Mouse (Mus musculus): ENCODE measurements around the gene Hipk1. TPM values are rescaled to one million over a fixed set of nuclear protein-coding genes. Genes with fewer than 3 reads are reported as not detected.

The Hipk1 gene
- polyA plus RNA-seq, 1 experiment from 2014 or later, result 15.5 TPM

DNA sequence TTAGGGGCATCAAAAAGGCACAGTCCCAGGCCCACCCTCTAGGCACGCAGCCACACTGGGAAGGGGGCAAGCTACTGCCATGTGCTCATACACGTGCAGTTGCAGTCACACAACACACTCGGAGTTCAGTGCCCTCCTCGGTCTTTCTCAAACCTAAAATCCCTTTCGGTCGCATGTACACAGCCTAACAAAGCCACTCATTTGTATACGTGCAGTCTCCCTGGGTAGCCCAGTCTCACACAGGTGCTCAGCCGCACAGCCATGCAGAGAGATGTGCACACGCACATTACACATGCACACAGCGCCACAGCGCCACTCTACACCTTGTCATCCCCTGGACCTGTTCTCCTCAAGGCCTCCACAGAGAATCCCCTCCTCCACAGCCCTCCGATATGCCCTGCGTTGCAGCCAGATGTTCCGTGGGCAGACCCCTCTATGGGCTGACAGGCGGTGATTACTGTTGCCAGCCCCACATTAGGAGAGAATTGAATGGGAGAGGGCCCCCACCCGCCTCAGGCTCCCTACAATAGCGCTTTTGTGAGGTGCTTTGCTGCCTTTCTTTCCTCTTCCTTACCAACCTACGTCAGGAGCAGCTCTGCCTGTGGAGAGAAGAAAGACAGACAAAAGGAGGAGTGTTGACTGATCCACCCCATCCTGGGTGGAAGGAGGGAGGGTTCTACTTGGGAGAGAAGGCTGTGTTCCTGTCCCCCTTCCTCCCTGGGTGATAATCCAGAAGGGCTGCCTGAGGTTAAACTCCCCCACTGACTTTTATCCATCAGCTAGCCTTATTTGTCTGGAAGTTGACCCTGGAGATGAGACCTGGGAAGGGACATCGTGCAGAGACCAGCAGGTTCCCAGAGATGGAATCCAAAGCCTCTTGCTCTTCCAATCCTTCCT, 57.3 kb downstream of the Hipk1 start:
- no peak overlapping the region for H3K4me3 ChIP-seq (ENCODE audit: low read depth, low read length)
- H3K9me3 ChIP-seq (replicated peaks; ENCODE audit: control insufficient read depth, low read length), result no peaks in the 10 kb centered on the region
- peak; percentile 75 for ATAC-seq
- peak overlapping the region; percentile 41 for H3K9ac ChIP-seq (ENCODE audit: low read length)
- WGBS, result 3% methylated on average over 19 of the region's 19 CpGs
- H3K4me2 ChIP-seq (ENCODE audit: low read length), result peak overlapping the region; percentile 44
- DNase-seq (ENCODE audit: low spot score), result peak; percentile 74
- no peaks in the 10 kb centered on the region for H3K36me3 ChIP-seq (ENCODE audit: control insufficient read depth, insufficient read depth, low read length)
- H3K4me1 ChIP-seq (ENCODE audit: control insufficient read depth, insufficient read depth, low read length), result peaks cover 42% of the 10 kb centered on the region
- H3K27me3 ChIP-seq (replicated peaks; ENCODE audit: control insufficient read depth, insufficient read depth, low read length), result no peaks in the 10 kb centered on the region
- H3K27ac ChIP-seq (ENCODE audit: low read depth, low read length), result peak overlapping the region; percentile 40; the same call in 1 of the 2 replicates

DNA sequence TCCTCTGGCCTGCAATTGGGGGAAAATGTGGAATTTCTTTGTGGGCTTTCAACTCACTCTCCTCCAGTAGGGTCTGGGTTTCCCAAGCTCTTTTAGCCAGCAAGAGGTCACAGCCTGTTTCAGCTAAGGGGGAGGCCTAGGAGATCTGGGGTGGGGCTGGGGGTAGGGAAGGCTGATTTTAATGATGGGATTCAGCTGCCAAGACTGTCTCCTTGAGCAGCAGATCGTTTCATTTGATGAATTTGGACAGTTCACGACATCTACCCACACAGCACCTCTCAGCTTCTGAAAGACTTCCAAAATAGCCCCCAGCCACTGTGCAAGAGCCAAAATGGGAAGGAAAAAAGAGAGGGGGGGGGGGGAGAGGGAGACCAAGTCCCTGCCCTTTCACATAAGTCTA, 58.2 kb downstream of the Hipk1 start:
- no peaks in the 10 kb centered on the region for H3K27me3 ChIP-seq (replicated peaks; ENCODE audit: control insufficient read depth, insufficient read depth, low read length)
- ATAC-seq, result no peak
- H3K9ac ChIP-seq (ENCODE audit: low read length), result no peak overlapping the region
- H3K4me1 ChIP-seq (ENCODE audit: control insufficient read depth, insufficient read depth, low read length), result peaks cover 42% of the 10 kb centered on the region
- 0 out of 2 replicates have a peak overlapping the region, but pooled peaks have one; percentile 3 for H3K27ac ChIP-seq (ENCODE audit: low read depth, low read length)
- no peaks in the 10 kb centered on the region for H3K9me3 ChIP-seq (replicated peaks; ENCODE audit: control insufficient read depth, low read length)
- peak; percentile 28 for DNase-seq (ENCODE audit: low spot score)
- WGBS, result 9% methylated on average over 2 of the region's 2 CpGs
- no peak overlapping the region for H3K4me2 ChIP-seq (ENCODE audit: low read length)
- no peaks in the 10 kb centered on the region for H3K36me3 ChIP-seq (ENCODE audit: control insufficient read depth, insufficient read depth, low read length)
- no peak overlapping the region for H3K4me3 ChIP-seq (ENCODE audit: low read depth, low read length)

DNA sequence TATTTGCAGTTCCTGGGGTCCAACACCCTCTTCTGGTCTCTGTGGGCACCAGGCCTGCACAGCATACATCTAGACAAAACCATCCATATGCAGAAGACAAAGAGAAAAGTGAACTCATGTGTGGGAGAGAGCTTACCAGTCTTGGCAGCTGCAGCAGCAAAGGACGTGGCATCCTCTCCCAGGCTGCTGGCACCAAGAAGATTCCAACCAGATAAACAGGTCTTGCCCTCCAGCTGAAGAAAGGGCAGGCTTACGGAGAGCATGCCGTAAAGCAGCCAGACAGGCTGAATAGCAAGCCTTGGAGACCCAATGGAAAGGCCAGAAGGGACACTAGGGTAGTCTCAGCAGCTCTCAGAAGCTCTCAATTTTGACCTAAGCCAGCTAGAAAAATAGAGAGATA, 59.2 kb downstream of the Hipk1 start:
- Histone ChIP-seq H3K9ac (ENCODE audit: low read length) (no peak overlapping the region), H3K4me3 (ENCODE audit: low read depth, low read length) (no peak overlapping the region), H3K27me3 (replicated peaks; ENCODE audit: control insufficient read depth, insufficient read depth, low read length) (no peaks in the 10 kb centered on the region), H3K4me2 (ENCODE audit: low read length) (no peak overlapping the region), H3K4me1 (ENCODE audit: control insufficient read depth, insufficient read depth, low read length) (peaks cover 36% of the 10 kb centered on the region), H3K9me3 (replicated peaks; ENCODE audit: control insufficient read depth, low read length) (no peaks in the 10 kb centered on the region), H3K27ac (ENCODE audit: low read depth, low read length) (no peak overlapping the region), H3K36me3 (ENCODE audit: control insufficient read depth, insufficient read depth, low read length) (no peaks in the 10 kb centered on the region)
- DNase-seq (ENCODE audit: low spot score), result no peak
- ATAC-seq, result no peak
- 89% methylated on average over 3 of the region's 3 CpGs for WGBS

DNA sequence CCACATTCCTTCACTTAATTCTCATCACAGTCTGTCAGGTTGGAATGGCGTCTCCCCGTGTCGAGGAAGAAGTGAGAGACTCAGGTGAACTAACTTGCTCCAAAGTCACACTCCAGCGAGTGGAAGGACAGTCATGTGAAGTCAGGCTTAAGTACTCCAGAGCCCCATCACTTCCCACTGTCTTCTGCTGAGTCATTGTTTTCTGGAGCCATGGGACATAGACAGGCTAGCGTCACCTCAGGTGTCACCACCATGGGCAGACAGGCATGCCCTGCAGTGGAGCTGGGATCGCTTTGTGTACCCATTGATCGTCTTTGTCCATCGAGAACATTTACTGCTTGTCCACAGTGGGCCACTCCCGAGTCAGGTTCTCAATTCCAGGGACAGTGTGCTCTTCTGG, 61.5 kb downstream of the Hipk1 start:
- DNase-seq (ENCODE audit: low spot score) (no peak), ATAC-seq (no peak)
- WGBS, result 94% methylated on average over 9 of the region's 9 CpGs
- H3K9ac ChIP-seq (ENCODE audit: low read length), result no peak overlapping the region
- H3K9me3 ChIP-seq (replicated peaks; ENCODE audit: control insufficient read depth, low read length), result no peaks in the 10 kb centered on the region
- no peaks in the 10 kb centered on the region for H3K27me3 ChIP-seq (replicated peaks; ENCODE audit: control insufficient read depth, insufficient read depth, low read length)
- no peaks in the 10 kb centered on the region for H3K36me3 ChIP-seq (ENCODE audit: control insufficient read depth, insufficient read depth, low read length)
- no peak overlapping the region for H3K4me2 ChIP-seq (ENCODE audit: low read length)
- H3K4me1 ChIP-seq (ENCODE audit: control insufficient read depth, insufficient read depth, low read length), result peaks cover 17% of the 10 kb centered on the region
- no peak overlapping the region for H3K27ac ChIP-seq (ENCODE audit: low read depth, low read length)
- H3K4me3 ChIP-seq (ENCODE audit: low read depth, low read length), result no peak overlapping the region

DNA sequence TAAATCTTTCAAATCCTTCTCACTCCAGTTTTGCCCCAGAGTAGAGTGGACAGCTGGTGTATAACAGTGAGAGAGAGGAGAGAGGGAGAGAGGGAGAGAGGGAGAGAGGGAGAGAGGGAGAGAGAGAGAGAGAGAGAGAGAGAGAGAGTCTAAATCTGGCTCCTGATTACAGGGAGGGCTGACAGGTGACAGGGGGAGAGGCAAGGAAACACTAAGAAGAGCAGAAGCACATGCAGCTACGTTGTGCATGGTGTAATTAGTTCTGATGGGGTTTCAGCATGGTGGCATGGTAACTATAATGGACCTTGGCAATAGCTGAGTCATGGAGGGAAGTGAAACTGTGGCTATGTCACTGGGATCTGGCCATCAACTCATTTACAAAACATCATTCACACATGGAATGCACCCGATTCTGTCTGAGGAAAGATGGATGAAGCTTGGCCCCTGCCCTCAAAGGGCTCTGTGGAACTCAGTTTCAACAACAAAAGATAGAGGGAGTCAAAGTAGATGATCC, 63.5 kb downstream of the Hipk1 start:
- 64% methylated on average over 2 of the region's 2 CpGs for WGBS
- Histone ChIP-seq H3K36me3 (ENCODE audit: control insufficient read depth, insufficient read depth, low read length) (no peaks in the 10 kb centered on the region), H3K4me1 (ENCODE audit: control insufficient read depth, insufficient read depth, low read length) (peaks cover 3% of the 10 kb centered on the region; the same call in 1 of the 2 replicates), H3K9me3 (replicated peaks; ENCODE audit: control insufficient read depth, low read length) (no peaks in the 10 kb centered on the region), H3K27ac (ENCODE audit: low read depth, low read length) (no peak overlapping the region), H3K9ac (ENCODE audit: low read length) (no peak overlapping the region), H3K4me3 (ENCODE audit: low read depth, low read length) (no peak overlapping the region), H3K4me2 (ENCODE audit: low read length) (no peak overlapping the region), H3K27me3 (replicated peaks; ENCODE audit: control insufficient read depth, insufficient read depth, low read length) (no peaks in the 10 kb centered on the region)
- DNase-seq (ENCODE audit: low spot score) (no peak), ATAC-seq (no peak)

DNA sequence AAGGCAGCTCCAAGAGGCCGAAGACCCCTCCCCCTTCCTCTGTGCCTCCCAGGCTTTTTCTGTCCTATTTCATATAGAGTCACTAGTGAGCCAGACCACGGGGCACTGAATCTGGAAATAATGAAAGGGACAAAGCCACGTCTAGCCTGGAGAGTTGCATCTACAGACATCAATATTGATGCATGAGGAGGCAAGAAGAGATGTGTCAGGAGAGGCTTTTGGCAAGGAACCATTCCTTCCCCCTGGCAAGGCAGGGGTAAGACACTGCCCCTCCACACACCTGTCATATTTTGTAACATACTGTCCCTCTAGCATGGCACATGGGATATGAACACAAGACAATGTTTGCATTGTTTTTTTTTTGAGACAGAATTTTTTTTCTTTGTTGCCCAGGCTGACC, 64.7 kb downstream of the Hipk1 start:
- WGBS, result 58% methylated on average over 3 of the region's 3 CpGs
- no peak overlapping the region for H3K4me3 ChIP-seq (ENCODE audit: low read depth, low read length)

DNA sequence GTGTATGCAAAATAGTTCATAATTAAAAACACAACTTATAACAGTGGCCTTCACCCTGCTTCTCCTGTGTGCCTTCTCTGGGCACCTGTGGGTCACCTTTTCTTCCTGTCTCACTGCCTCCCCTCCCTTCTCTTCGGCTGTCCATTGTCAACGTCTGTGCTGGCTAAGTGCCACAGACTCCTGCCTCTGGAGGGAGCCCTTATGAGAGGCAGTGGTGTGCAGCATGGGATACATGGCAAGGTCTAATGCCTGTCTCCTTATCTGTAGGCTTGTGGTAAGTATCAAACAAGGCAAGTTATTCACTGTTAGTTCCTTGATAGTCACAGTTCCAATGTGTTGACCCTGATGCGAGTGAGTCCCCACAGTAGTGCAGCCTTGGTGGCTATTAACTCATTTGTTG, 67.2 kb downstream of the Hipk1 start:
- 47% methylated on average over 3 of the region's 3 CpGs for WGBS
- no peak for ATAC-seq
- H3K4me1 ChIP-seq (ENCODE audit: control insufficient read depth, insufficient read depth, low read length), result no peaks in the 10 kb centered on the region

More for the DNA sequence above, 64.7 kb downstream of the Hipk1 start:
- Histone ChIP-seq H3K4me1 (ENCODE audit: control insufficient read depth, insufficient read depth, low read length) (no peaks in the 10 kb centered on the region), H3K36me3 (ENCODE audit: control insufficient read depth, insufficient read depth, low read length) (no peaks in the 10 kb centered on the region), H3K9ac (ENCODE audit: low read length) (no peak overlapping the region), H3K27me3 (replicated peaks; ENCODE audit: control insufficient read depth, insufficient read depth, low read length) (no peaks in the 10 kb centered on the region), H3K4me2 (ENCODE audit: low read length) (no peak overlapping the region), H3K9me3 (replicated peaks; ENCODE audit: control insufficient read depth, low read length) (no peaks in the 10 kb centered on the region), H3K27ac (ENCODE audit: low read depth, low read length) (no peak overlapping the region)
- ATAC-seq (no peak), DNase-seq (ENCODE audit: low spot score) (no peak)

DNA sequence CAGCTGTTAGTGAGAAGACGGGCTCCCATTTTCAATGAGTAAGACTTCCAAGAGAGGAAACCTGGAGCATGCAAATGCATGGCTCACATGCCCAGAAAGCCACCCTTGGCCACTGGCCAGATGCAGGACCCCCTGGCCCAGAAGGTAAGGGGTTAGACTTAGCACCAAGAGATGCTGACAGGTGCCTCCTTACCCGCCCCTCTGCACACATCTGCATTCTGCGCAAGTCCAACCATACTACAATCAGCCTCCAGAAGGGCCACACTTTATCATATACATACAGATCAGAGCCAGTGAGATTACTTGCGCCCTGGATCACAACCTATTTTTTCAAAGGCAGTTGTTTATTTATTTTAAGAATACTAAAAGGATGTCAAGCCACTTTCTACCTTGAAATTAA, 72.6 kb downstream of the Hipk1 start:
- Histone ChIP-seq H3K27ac (ENCODE audit: low read depth, low read length) (no peak overlapping the region), H3K36me3 (ENCODE audit: control insufficient read depth, insufficient read depth, low read length) (no peaks in the 10 kb centered on the region), H3K9ac (ENCODE audit: low read length) (no peak overlapping the region), H3K27me3 (replicated peaks; ENCODE audit: control insufficient read depth, insufficient read depth, low read length) (no peaks in the 10 kb centered on the region), H3K4me2 (ENCODE audit: low read length) (no peak overlapping the region), H3K4me1 (ENCODE audit: control insufficient read depth, insufficient read depth, low read length) (peaks cover 3% of the 10 kb centered on the region; the same call in 1 of the 2 replicates), H3K9me3 (replicated peaks; ENCODE audit: control insufficient read depth, low read length) (no peaks in the 10 kb centered on the region), H3K4me3 (ENCODE audit: low read depth, low read length) (no peak overlapping the region)
- WGBS, result 83% methylated on average over 4 of the region's 4 CpGs
- DNase-seq (ENCODE audit: low spot score) (no peak), ATAC-seq (no peak)

More for the DNA sequence above, 67.2 kb downstream of the Hipk1 start:
- Histone ChIP-seq H3K27ac (ENCODE audit: low read depth, low read length) (no peak overlapping the region), H3K9ac (ENCODE audit: low read length) (no peak overlapping the region), H3K4me2 (ENCODE audit: low read length) (no peak overlapping the region), H3K27me3 (replicated peaks; ENCODE audit: control insufficient read depth, insufficient read depth, low read length) (no peaks in the 10 kb centered on the region), H3K9me3 (replicated peaks; ENCODE audit: control insufficient read depth, low read length) (no peaks in the 10 kb centered on the region), H3K4me3 (ENCODE audit: low read depth, low read length) (no peak overlapping the region), H3K36me3 (ENCODE audit: control insufficient read depth, insufficient read depth, low read length) (no peaks in the 10 kb centered on the region)
- no peak for DNase-seq (ENCODE audit: low spot score)
